Mouse (Mus musculus): ENCODE measurements around the gene Chic2.

- no peak for TF ChIP-seq ZNF384 (IDR thresholded peaks at IDR 0.05; ENCODE audit: low read depth, low read length)
- TF ChIP-seq HCFC1 (IDR thresholded peaks at IDR 0.05; ENCODE audit: borderline replicate concordance, insufficient read depth, low read length) = no peak
- no peak for TF ChIP-seq CHD2 (IDR thresholded peaks at IDR 0.05; ENCODE audit: low read depth, low read length)
- TF ChIP-seq MAFK (IDR thresholded peaks at IDR 0.05; ENCODE audit: insufficient read depth, low read depth, low read length) = no peak
These were observed 41.3 kb upstream of the Chic2 start for GRCm38 (mm10) chr5:75085906-75086305.

Measured in ES-E14 (cell line).